Mouse (Mus musculus) midbrain, embryonic 14.5 days (tissue): Measurements from ENCODE around the gene Copb2. TPM values are rescaled to one million over a fixed set of nuclear protein-coding genes. Genes with fewer than 3 reads are reported as not detected.
A peak's percentile ranks its signal among the peaks of the same experiment; 100 is the strongest.

Source experiments
- ATAC-seq: fragments of 200-750 bp; cut with Nextera tagmentation; 2 replicates; pipeline ENCODE4 v1.8.0; 2017; ENCODE audit warnings: moderate number of reproducible peaks, moderate library complexity; ENCODE audit not compliant: low FRiP score, low TSS enrichment
- DNase-seq: peaks from one replicate; pipeline ENCODE4 v3.0.0-alpha.2; 2015
- H3K27ac ChIP-seq: fragments of 300-500 bp; sonication (generic); replicated peaks from 2 replicates; pipeline ENCODE4 v1.5.1; 2014; ENCODE audit warnings: mild to moderate bottlenecking, low read depth, low read length, moderate library complexity
- H3K27me3 ChIP-seq: fragments of 300-500 bp; sonication (generic); 2 replicates; pipeline ENCODE4 v1.6.1; 2014; ENCODE audit warnings: low read length, control low read depth, mixed read lengths; ENCODE audit not compliant: control insufficient read depth, insufficient read depth
- H3K36me3 ChIP-seq: fragments of 300-500 bp; sonication (generic); 2 replicates; pipeline ENCODE4 v1.6.1; 2014; ENCODE audit warnings: low read length, control low read depth; ENCODE audit not compliant: control insufficient read depth, insufficient read depth
- H3K4me1 ChIP-seq: fragments of 300-500 bp; sonication (generic); 2 replicates; pipeline ENCODE4 v1.6.1; 2014; ENCODE audit warnings: mild to moderate bottlenecking, antibody characterized with exemption, low read length, control low read depth; ENCODE audit not compliant: control insufficient read depth, insufficient read depth
- H3K4me2 ChIP-seq: fragments of 300-500 bp; sonication (generic); 2 replicates; pipeline ENCODE4 v1.6.1; 2014; ENCODE audit warnings: mild to moderate bottlenecking, low read length, moderate library complexity
- H3K4me3 ChIP-seq: fragments of 300-500 bp; sonication (generic); replicated peaks from 2 replicates; pipeline ENCODE4 v1.5.1; 2014; ENCODE audit warnings: low read depth, low read length
- H3K9ac ChIP-seq: fragments of 300-500 bp; sonication (generic); replicated peaks from 2 replicates; pipeline ENCODE4 v1.6.1; 2014; ENCODE audit warnings: mild to moderate bottlenecking, low read length, moderate library complexity
- H3K9me3 ChIP-seq: fragments of 300-500 bp; sonication (generic); 2 replicates; pipeline ENCODE4 v1.6.1; 2016; ENCODE audit warnings: low read length, control low read depth, mixed read lengths; ENCODE audit not compliant: control insufficient read depth
- WGBS: fragments of 180-500 bp; shearing (Covaris S2); extraction: QIAGEN DNeasy Blood & Tissue Kit; methylation state at CpG from one replicate; pipeline ENCODE4 v1.1.7; 2014; 5-methylcytosine and 5-hydroxymethylcytosine counted together
- polyA plus RNA-seq: library from polyadenylated mRNA; unstranded; fragments of >200 nt; fragmentation: Nextera tagmentation; extraction: Ambion mirVana; gene quantifications from 2 replicates; pipeline ENCODE4 v1.2.1, GENCODE M21; 2014

Copb2 gene
- polyA plus RNA-seq, 1 experiment from 2014 or later = 146 TPM

DNA sequence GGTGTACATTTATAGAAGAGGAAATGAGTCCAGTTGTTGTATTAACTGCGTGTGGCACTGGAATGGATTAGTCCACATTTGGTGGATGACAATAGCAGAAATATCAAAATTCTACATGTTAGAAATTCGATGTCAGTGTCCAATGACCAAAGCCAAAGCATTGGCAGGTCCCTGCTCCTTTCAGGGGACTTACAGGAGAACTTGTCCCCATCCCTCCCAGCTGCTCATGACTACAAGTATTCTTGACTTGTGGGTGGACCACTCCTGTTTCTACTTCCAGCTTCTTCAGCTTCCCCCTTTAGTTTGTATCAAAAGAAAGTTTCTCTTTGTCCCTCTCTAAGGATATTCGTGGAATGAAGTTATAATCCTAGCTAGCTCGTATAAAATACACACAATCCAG is 41.4 kb downstream of the Copb2 start:
- H3K9me3 ChIP-seq = no peaks in the 10 kb centered on the region
- DNase-seq (no peak), ATAC-seq (no peak)
- no peak overlapping the region for H3K4me2 ChIP-seq
- H3K4me3 ChIP-seq = no peak overlapping the region
- H3K9ac ChIP-seq = no peak overlapping the region
- no peaks in the 10 kb centered on the region for H3K27me3 ChIP-seq
- H3K4me1 ChIP-seq = peaks cover 9% of the 10 kb centered on the region; the same call in 1 of the 2 replicates
- no peak overlapping the region for H3K27ac ChIP-seq
- H3K36me3 ChIP-seq = no peaks in the 10 kb centered on the region
- WGBS = 67% methylated on average over 4 of the region's 4 CpGs

DNA sequence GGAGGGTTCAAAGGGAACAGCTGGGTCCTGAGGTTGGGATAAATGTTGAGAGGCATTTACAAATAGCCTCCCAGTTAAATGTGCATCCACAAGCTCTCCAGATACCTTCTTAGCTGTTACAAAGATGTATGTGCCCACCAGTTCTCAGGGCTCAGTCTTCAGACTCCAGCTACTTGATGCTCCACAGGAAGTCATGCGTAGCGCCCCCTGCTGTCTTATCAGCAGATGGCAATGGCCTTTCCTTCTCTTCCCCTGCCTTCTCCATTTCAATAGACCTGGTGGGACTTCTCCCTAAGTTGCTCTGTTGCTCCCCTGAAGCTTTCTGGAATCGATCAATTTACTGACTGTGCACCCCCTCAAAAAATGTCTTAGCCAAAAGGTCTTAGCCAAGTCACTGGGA is 65.0 kb downstream of the Copb2 start:
- Histone ChIP-seq H3K4me3 (no peak overlapping the region), H3K9ac (no peak overlapping the region), H3K4me1 (peaks cover 5% of the 10 kb centered on the region; the same call in 1 of the 2 replicates), H3K36me3 (no peaks in the 10 kb centered on the region), H3K27ac (no peak overlapping the region), H3K27me3 (no peaks in the 10 kb centered on the region), H3K4me2 (no peak overlapping the region), H3K9me3 (no peaks in the 10 kb centered on the region)
- DNase-seq (no peak), ATAC-seq (no peak)
- 36% methylated on average over 3 of the region's 3 CpGs for WGBS

DNA sequence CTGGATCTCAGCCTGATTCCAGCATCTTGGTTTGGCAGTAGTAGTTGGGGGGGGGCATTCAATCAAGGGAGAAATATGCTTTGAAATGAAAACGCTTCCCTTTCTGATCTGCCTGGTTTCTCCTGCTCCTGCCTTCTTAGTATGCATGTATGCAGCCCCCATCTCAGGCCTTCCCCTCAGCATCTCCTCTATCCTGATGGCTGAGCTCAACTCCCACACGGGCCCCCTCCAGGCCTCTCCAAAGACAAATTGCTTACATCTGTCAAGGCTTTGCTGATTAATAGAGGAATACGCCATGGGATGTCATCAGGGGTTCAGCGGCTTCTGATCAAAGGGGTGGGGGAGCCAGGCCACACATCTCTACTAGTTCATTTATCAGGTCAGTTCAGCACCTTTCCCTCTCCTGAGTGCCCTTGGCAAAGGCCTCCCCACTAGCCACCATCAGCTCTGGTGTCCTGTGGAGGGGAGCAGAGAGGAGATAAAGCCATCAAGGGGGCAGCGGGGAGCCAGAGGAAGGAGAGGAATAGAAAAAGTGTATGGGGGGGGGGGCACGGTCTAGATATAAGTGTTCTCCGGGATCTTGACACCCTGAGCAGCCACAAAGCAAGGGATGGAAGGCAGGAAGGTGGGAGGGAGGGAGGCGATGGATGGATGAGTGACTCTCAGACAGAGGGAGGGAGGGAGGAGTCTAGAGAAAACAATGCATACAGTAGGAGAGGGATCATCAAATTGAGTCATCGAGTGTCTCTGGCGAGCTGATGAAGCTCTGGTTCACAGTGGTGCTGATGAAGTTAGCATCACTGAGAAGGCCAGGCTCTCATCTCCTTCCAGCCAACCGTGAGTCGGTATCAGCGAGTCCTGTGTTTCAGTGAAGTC is 70.0 kb downstream of the Copb2 start:
- 62% methylated on average over 13 of the region's 13 CpGs for WGBS
- H3K9me3 ChIP-seq = no peaks in the 10 kb centered on the region
- no peaks in the 10 kb centered on the region for H3K27me3 ChIP-seq
- H3K36me3 ChIP-seq = no peaks in the 10 kb centered on the region
- no peak overlapping the region for H3K27ac ChIP-seq
- peaks cover 5% of the 10 kb centered on the region; the same call in 1 of the 2 replicates for H3K4me1 ChIP-seq
- no peak overlapping the region for H3K4me2 ChIP-seq
- ATAC-seq = peak; percentile 27; the same call in 1 of the 2 replicates
- no peak overlapping the region for H3K9ac ChIP-seq
- DNase-seq = no peak
- no peak overlapping the region for H3K4me3 ChIP-seq

Other genes with a start within 250 kb of the Copb2 start
- 15.4 and 26.1 TPM in 2 replicates for gene Rbp1, start 140.8 kb upstream of the Copb2 start, polyA plus RNA-seq
- gene Rbp2, start 77.6 kb upstream of the Copb2 start, polyA plus RNA-seq = not detected in 2 replicates
- gene Mrps22, start 37.9 kb downstream of the Copb2 start, polyA plus RNA-seq = 50.5 and 52.3 TPM in 2 replicates